Mouse (Mus musculus): ENCODE measurements around the gene Zfp213.

Gene Zfp213

DNA sequence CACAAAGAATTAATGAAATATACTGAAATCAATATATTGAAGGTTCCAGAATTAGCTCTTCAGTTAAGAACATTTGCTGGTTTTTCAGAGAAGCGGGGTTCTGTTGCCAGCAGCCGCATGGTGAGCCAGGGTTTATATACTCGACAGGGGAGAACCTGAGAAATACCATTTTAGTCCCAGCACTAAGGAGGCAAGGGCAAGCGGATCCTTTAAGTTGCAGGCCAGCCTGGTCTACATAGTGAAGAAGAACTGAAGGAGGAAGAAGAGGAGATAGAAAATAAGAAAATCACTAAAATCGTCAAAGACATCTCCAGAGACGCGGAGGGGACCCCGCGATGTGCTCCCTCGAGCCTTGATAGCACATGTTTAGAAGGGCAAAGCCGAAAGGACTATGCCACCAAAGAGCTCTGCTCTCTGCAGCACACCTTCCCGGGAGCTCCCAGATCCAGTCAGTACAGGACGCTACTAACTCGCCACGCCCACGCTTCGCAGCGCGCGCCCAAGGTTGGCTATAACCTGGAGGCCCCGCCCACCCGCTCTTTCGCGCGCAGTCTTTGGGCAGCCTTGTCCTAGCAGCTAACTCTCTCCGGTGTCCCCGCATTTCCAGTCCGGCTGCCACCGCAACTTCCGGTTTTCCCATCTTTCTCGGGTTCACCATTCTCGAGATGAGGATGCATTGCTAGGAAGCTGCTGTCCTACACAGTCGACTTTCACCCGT lies 28.3 kb upstream of the Zfp213 start:
- peak; percentile 78 for DNase-seq (ENCODE audit: low read depth, low spot score)
- Histone ChIP-seq H3K27me3 (ENCODE audit: control insufficient read depth, insufficient read depth, low read length, poor library complexity, severe bottlenecking) (no peaks in the 10 kb centered on the region), H3K36me3 (ENCODE audit: control insufficient read depth, insufficient read depth, low read length, poor library complexity, severe bottlenecking) (no peaks in the 10 kb centered on the region)

DNA sequence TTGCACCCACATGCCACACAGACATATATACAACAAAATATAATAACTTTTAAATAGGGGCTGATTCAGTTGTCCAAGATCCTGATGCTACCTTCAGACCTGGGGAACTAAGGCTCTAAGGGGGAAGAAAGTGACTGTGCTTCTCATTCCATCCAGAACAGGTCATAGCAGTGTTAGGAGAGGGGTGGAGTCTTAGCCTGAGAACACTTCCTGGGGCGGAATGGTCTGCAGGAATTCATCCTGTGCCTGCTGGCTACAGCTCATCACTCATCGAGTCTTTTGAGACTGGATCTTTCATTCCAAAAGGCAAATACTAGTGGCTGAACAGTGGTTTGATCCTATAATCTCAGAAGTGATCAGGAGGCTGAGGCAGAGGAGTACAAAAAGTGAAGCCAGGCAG lies 23.2 kb upstream of the Zfp213 start:
- DNase-seq (ENCODE audit: low read depth, low spot score): no peak
- no peaks in the 10 kb centered on the region for H3K36me3 ChIP-seq (ENCODE audit: control insufficient read depth, insufficient read depth, low read length, poor library complexity, severe bottlenecking)
- H3K27me3 ChIP-seq (ENCODE audit: control insufficient read depth, insufficient read depth, low read length, poor library complexity, severe bottlenecking): no peaks in the 10 kb centered on the region; the same call in 1 of the 2 replicates

DNA sequence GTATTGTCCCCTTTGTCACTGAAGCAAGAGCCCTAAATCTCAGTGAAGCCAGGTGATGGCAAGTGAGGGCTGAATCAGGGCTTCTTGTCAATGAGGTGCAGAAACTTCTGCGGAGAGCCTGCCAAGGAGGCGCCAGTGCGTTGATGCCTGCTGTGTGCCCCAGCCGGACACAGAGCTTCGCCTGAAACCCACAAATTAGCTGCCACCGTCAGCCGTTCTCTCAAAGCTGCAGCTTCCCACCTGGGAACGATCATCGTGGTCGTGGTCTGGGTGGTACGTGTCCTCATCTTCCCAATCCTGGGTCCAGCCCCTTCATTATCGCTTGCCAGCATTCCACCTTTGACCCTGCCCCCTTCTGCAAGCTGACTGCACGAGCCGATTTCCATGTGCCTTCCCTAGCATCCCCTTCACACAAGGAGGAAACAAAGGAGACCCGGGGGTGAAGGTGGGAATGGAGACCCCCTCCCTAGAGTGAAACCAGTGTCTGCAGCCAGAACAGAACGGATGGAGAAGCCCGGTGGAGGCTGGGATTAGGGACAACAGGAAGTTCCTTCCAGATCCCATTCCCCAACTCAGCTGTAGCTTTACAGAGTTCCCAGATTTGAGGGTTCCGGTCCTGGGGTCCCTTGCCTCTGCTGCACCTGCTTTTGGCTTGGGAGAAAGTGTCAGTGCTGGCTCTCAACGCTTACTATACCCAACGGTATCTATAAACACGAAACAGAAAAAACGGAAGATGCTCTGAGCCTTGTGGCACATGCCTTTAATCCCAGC lies 21.9 kb upstream of the Zfp213 start:
- Histone ChIP-seq H3K36me3 (ENCODE audit: control insufficient read depth, insufficient read depth, low read length, poor library complexity, severe bottlenecking) (no peaks in the 10 kb centered on the region), H3K27me3 (ENCODE audit: control insufficient read depth, insufficient read depth, low read length, poor library complexity, severe bottlenecking) (no peaks in the 10 kb centered on the region; the same call in 1 of the 2 replicates)
- DNase-seq (ENCODE audit: low read depth, low spot score): no peak

DNA sequence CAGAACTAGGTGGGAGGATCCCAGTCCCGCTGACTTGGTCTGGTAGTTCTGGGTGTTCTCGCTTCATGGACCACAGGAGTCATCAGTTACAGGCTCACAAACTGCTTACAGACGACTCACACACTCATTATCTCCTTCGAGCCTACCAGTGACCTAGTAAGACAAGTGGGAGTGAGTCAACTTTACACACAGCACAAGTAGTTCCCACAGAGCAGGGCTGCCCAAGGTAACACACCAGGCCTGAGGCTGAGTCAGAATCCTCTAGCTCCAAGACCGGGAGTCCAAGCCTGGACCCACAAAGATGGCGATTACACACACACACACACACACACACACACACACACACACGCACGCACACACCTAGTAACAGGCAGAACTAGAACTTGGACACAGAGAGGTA lies 20.7 kb upstream of the Zfp213 start:
- Histone ChIP-seq H3K27me3 (ENCODE audit: control insufficient read depth, insufficient read depth, low read length, poor library complexity, severe bottlenecking) (no peaks in the 10 kb centered on the region; the same call in 1 of the 2 replicates), H3K36me3 (ENCODE audit: control insufficient read depth, insufficient read depth, low read length, poor library complexity, severe bottlenecking) (no peaks in the 10 kb centered on the region)
- no peak for DNase-seq (ENCODE audit: low read depth, low spot score)

DNA sequence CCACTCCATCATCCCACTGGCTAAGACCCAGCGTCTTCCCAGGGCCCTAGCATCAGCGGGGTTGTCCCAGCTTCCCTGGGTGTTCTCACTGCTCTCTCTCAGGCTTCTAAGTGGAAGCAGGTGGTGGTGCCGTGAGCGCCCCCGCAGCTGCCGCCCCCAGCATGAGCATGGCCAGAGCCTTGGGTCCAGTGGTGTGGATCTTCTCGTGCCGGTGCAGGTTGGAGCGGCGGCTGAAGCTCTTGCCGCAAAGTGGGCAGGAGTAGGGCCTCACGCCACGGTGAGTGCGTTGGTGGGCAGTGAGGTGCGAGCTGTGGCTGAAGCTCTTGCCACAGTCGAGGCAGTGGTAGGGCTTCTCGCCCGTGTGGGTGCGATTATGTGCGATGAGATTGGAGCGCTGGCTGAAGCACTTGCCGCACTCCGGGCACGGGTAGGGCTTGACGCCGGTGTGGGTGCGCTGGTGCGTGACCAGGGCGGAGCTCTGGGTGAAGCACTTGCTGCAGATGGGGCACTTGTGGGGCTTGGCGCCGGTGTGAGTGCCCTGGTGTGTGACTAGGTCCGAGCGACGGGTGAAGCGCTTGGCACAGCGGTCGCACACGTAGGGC lies 12.0 kb upstream of the Zfp213 start:
- Histone ChIP-seq H3K27me3 (ENCODE audit: control insufficient read depth, insufficient read depth, low read length, poor library complexity, severe bottlenecking) (no peaks in the 10 kb centered on the region), H3K36me3 (ENCODE audit: control insufficient read depth, insufficient read depth, low read length, poor library complexity, severe bottlenecking) (no peaks in the 10 kb centered on the region)
- DNase-seq (ENCODE audit: low read depth, low spot score): no peak

DNA sequence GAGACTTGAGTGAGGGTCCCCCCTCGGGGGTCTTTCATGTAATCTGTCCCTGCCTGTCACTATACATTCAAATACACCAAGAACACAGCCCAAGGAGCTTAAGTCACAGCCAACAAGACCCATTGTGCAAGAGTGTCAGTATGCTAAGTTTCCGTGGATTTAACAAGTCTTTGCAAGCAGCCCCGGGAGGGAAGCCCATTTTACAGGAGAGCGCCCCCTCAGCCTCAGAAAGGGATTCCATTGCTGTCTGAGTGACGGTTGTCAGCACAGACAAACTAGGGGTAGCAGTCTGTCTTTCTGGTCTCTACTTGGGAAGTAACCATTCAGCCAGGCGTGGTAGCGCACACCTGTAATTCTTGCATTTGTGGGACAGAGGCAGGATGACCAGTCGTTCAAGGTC lies 10.1 kb upstream of the Zfp213 start:
- Histone ChIP-seq H3K36me3 (ENCODE audit: control insufficient read depth, insufficient read depth, low read length, poor library complexity, severe bottlenecking) (no peaks in the 10 kb centered on the region), H3K27me3 (ENCODE audit: control insufficient read depth, insufficient read depth, low read length, poor library complexity, severe bottlenecking) (no peaks in the 10 kb centered on the region)
- DNase-seq (ENCODE audit: low read depth, low spot score): no peak

DNA sequence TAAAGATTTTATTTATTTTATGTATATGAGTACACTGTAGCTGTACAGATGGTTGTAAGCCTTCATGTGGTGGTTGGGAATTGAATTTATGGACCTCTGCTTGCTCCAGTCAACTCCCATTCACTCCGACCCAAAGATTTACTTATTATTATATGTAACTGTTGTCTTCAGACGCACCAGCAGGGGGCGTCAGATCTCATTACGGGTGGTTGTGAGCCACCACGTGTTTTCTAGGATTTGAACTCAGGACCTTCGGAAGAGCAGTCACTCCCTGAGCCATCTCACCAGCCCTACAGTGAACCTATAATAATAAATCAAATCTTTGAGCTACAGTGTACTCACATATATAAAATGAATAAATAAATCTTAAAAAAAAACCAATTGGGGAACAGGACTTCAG lies 8.0 kb upstream of the Zfp213 start:
- Histone ChIP-seq H3K36me3 (ENCODE audit: control insufficient read depth, insufficient read depth, low read length, poor library complexity, severe bottlenecking) (no peaks in the 10 kb centered on the region), H3K27me3 (ENCODE audit: control insufficient read depth, insufficient read depth, low read length, poor library complexity, severe bottlenecking) (no peaks in the 10 kb centered on the region)
- DNase-seq (ENCODE audit: low read depth, low spot score): peak; percentile 39

DNA sequence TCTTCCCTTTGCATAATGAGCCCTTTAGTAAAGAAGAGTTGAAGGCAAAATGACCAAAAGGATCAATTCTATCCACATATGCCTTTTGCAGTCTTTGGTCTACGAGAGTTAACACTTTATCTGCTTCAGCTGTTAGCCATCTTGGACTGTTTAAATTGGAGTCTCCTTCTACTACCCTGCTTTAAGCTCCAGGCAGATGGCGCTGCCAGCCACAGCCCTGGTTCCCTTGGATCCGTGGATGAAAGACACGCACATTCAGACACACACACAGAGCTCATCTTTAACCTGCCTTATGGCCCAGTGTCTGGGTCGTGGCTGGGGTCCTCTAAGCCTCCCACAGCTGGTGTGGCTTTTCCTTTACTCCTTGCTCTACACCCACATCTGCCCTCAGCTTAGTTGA lies 7.0 kb upstream of the Zfp213 start:
- no peaks in the 10 kb centered on the region for H3K27me3 ChIP-seq (ENCODE audit: control insufficient read depth, insufficient read depth, low read length, poor library complexity, severe bottlenecking)
- H3K36me3 ChIP-seq (ENCODE audit: control insufficient read depth, insufficient read depth, low read length, poor library complexity, severe bottlenecking): no peaks in the 10 kb centered on the region
- no peak for DNase-seq (ENCODE audit: low read depth, low spot score)

DNA sequence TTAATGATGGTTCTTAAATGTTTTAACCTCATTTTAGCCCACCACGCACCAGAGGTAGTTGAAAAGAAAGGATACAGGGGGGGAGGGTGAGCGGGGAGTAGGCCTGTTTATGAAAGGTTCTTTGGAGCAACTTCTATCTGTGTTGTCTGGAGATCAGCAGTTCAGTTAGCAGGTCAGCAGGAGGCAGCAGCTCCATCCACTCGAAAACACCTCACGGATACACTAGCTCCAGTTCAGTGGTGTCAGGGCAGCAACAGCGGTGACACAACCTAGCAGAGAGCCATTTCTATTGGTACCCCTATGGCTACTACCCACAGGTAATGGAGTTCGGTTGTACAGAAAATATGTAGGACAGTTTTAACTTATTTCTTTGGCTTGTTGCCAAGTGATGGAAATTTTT lies 6.0 kb upstream of the Zfp213 start:
- no peaks in the 10 kb centered on the region for H3K27me3 ChIP-seq (ENCODE audit: control insufficient read depth, insufficient read depth, low read length, poor library complexity, severe bottlenecking)
- no peaks in the 10 kb centered on the region for H3K36me3 ChIP-seq (ENCODE audit: control insufficient read depth, insufficient read depth, low read length, poor library complexity, severe bottlenecking)
- peak; percentile 75 for DNase-seq (ENCODE audit: low read depth, low spot score)

DNA sequence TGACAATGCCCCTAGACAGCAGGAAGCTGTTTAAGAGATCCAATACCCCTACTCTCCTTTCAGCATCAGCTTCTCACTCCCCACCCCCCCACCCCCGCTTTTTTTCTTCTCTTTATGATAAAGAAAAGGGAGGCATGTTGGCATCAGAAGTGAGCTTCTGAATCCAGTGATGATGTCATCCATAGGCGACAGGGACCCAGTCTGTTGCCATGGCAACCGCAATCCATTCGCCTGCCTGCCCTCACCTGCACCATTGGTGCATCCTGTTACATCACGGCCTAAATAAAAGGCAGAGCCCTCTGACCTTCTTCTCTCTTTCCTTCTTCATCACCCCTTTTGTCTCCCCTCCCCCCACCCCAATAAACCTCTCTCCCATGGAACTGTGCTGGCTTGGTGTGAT lies 4.3 kb upstream of the Zfp213 start:
- H3K27me3 ChIP-seq (ENCODE audit: control insufficient read depth, insufficient read depth, low read length, poor library complexity, severe bottlenecking): no peaks in the 10 kb centered on the region
- no peaks in the 10 kb centered on the region for H3K36me3 ChIP-seq (ENCODE audit: control insufficient read depth, insufficient read depth, low read length, poor library complexity, severe bottlenecking)
- DNase-seq (ENCODE audit: low read depth, low spot score): no peak

DNA sequence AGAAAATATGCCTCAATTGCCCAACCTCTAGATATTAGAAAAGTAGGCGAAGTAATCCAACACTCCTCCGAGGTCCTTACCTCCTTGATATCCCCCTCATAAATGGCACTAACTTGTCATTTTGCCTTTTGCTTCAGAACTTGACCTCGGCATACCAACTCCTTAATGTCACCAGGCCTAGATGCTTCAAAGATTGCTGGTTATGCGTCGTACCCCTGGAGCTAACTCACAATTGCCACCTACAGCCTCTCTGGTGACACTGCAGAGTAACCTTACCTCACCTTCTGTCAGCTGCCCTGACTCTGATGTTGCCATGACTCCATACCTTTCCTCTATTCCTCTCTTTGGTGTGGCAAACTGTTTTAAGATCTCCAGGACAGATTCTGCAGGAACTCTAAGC lies 2.7 kb upstream of the Zfp213 start:
- DNase-seq (ENCODE audit: low read depth, low spot score): peak; percentile 51
- Histone ChIP-seq H3K36me3 (ENCODE audit: control insufficient read depth, insufficient read depth, low read length, poor library complexity, severe bottlenecking) (no peaks in the 10 kb centered on the region), H3K27me3 (ENCODE audit: control insufficient read depth, insufficient read depth, low read length, poor library complexity, severe bottlenecking) (no peaks in the 10 kb centered on the region)

DNA sequence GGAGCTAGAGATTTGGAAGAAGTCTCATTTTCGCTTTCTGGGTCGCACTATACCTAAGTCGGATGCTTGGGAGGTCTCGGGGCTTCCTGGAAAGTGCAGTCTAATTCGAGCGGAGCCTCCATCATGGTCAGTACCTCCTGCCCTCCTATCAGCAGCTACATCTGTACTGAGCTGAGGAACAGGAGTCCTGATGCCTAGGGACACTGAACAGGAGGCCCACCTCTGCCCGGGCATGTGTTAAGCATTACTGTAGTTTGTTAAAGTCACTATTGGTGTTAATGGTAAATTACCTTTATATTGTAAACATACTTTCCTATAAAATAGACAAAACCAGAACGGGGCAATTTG lies 304 bp upstream of the Zfp213 start:
- no peaks in the 10 kb centered on the region for H3K27me3 ChIP-seq (ENCODE audit: control insufficient read depth, insufficient read depth, low read length, poor library complexity, severe bottlenecking)
- no peak for DNase-seq (ENCODE audit: low read depth, low spot score)

DNA sequence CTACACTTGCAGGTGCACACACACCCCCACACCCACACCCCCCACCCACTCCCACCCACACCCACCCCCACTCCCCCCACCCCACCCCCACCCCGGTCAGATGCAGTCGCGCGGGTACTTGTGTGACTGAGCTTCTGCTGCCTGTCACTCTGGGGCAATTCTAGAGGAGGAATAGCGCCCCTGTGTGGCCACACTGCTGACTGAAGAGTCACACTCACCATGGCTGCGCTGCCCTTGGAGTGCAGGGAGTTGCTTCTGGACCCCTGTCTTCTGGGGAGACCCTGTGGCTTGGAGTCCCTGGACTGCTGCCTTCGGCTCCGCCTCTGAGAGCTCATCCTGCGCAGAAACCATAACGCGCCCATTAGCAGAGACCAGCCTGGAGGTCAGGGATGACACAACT lies 4.3 kb downstream of the Zfp213 start:
- DNase-seq (ENCODE audit: low read depth, low spot score): peak; percentile 54
- H3K27me3 ChIP-seq (ENCODE audit: control insufficient read depth, insufficient read depth, low read length, poor library complexity, severe bottlenecking): no peaks in the 10 kb centered on the region
- peaks cover 5% of the 10 kb centered on the region for H3K36me3 ChIP-seq (ENCODE audit: control insufficient read depth, insufficient read depth, low read length, poor library complexity, severe bottlenecking)

More for the DNA sequence above, 304 bp upstream of the Zfp213 start:
- H3K36me3 ChIP-seq (ENCODE audit: control insufficient read depth, insufficient read depth, low read length, poor library complexity, severe bottlenecking): peaks cover 2% of the 10 kb centered on the region; the same call in 1 of the 2 replicates

DNA sequence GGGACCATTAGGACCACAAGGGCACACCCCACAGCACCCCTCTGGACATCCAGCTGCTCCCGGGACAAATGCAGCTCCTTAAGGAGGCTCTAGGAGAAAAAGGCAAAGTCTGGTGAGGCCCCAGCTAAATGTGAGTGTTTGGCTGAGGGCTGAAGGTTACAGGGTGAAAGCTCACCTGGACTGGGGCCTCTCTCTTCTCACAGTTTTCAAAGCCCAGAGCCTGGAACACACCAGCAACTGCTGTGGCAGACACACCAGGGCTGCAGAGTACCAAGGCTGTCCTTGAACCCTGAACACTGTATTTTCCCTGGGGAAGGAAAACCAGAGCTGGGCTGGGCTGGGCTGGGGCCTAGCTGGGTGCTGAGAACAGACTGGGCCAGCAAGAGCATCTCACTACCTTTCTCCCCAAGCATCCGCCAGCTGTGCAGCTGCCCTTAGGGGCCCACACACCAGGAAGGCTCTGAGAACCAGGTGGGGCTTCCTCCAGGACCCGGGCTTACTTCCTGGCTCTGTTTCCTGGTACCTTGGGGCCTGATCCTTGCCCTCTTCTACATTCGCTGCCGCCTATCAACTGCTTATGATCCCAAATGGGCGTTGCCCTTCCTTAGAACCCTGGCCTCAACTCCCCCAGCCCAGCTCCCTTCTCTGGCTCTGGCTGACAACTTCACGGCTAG lies 8.7 kb downstream of the Zfp213 start:
- no peaks in the 10 kb centered on the region for H3K27me3 ChIP-seq (ENCODE audit: control insufficient read depth, insufficient read depth, low read length, poor library complexity, severe bottlenecking)
- no peak for DNase-seq (ENCODE audit: low read depth, low spot score)

DNA sequence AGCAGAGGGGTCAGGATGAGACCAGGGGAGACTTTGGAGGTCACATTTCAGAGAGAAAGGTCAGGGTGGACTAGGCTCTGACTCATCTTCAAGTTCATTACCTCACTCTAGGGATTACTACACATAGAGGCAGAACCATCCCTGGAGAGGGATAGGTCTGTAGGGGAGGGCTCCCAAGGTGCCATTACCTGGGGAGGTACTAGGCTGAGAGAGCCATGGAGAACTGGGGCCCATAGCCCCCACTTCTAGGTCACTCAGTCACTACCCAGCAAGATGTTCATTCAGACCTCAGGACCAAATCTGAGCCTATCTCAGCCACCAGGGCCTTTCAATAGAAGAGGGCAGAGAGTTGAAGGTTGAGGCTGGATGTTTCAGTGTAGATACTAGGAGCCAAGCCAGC lies 9.7 kb downstream of the Zfp213 start:
- no peak for DNase-seq (ENCODE audit: low read depth, low spot score)
- H3K27me3 ChIP-seq (ENCODE audit: control insufficient read depth, insufficient read depth, low read length, poor library complexity, severe bottlenecking): no peaks in the 10 kb centered on the region
- peaks cover 3% of the 10 kb centered on the region; the same call in 1 of the 2 replicates for H3K36me3 ChIP-seq (ENCODE audit: control insufficient read depth, insufficient read depth, low read length, poor library complexity, severe bottlenecking)

More for the DNA sequence above, 8.7 kb downstream of the Zfp213 start:
- H3K36me3 ChIP-seq (ENCODE audit: control insufficient read depth, insufficient read depth, low read length, poor library complexity, severe bottlenecking): peaks cover 5% of the 10 kb centered on the region

Measured in splenic B cell, adult 2 months (primary cell).